Mouse (Mus musculus): ENCODE results near the gene Guca2b.

Guca2b gene

DNA sequence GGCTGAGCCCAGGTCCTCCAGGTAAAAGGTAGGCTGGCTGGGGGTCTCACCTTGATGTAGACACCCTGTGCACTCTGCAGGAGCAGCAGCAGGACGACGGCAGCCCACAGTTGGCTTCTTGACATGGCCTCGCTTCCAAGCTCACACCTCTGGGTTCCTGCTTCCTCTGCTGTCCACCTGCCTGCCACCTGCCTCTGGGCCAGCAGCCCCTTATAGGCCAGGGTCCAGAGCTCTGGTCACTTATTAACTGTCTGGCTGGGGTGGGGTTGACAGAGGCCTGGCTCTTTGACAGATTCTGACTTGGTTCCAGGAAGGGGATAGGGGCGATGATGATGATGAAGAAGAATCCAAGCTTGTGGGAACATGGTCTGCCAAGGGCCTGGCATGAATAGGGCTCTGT, at the start of gene Guca2b:
Gene Guca2b (minus strand): TSS at position 224 of the 400 bp plus-strand sequence.
- no peak for DNase-seq (ENCODE audit: inconsistent ontology term)

DNA sequence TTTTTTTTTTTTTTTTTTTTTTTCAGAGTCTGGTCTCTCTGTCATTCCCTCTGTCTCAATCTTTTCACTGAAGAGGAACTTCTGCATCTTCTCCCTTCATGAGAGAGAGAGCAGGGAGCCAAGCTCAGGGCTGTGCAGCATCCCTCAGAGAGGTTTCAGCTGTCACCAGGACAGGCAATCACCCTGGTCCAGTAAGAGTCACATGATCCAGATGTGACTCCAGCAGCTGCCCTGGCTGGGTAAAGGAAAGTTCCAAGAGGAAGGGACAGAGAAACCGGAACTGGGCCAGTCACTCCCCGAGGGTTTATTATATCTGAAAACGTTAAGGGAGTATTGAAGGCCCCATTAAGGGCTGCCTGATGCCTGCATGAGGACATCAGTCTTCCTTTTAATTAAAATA, 49.0 kb upstream of the Guca2b start:
- DNase-seq (ENCODE audit: inconsistent ontology term), result no peak

DNA sequence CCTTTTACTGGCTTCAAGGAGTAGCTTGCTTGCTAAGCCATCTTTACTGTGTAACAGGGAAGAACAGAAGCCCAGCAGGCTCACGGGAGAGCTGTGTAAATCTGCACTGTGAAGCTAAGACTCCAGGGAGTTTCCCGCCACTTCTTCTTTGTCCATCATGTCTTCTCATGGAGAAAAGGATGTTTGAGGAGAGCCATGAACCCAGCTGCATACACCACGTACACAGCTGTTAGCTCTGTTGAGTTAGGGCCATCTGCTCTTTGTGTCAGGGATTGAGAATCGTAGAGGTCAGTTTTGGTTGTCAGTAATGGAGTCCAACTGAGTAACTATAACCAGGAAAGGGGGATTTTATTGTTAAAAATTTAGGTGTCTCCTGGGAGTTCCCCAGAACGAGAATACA, 48.6 kb upstream of the Guca2b start:
- no peak for DNase-seq (ENCODE audit: inconsistent ontology term)

DNA sequence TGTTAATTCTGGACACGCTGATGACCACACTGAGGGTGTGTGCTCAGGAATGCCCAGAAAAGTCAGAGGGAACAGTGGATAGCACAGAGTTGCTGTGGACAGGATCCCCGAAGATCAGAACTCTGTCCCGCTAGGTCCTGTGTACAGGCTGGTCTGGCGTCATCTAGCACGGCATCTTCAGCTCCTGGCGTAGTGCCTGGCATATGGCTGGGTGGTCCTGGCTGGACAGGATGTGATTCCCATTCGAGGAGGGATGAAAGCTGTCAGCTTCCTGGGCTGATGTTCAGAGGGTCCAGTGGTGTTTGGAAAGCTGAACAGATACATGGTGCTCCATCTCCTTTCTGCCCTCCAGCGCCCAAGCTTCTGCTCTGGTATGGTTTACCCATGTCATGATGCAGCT, 45.2 kb upstream of the Guca2b start:
- DNase-seq (ENCODE audit: inconsistent ontology term), result no peak

DNA sequence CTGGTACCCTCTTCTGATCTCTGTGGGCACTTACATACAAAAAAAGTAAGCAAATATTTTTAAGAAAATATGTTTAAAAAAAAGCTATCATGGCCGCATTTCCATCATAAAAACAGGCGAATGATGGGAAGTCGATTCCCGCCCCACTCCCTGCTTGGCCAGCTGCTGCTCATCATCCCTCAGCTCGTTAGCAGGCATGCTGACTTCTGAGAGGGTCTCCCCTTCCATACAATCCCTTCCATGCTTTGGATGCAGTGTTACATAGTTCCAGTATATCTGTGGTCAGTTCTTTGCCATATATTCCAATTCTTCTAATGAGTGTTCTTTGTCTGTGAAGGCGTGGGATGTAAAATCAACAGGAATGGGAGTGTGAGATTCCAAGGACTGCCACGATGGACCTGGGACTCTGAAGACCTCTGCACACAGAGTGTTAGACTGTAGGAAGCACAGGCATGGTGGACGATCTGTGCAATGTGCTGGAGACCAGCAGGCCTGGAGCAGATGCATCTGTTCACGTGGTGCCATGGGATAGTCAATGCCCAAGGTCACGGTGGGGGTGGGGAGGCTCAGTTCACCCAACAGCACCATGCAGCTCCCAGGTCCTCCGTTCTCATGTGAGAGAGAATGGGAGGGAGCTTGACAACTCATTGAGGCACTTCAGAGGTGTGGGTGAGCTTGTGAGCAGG, 42.7 kb upstream of the Guca2b start:
- DNase-seq (ENCODE audit: inconsistent ontology term), result no peak

DNA sequence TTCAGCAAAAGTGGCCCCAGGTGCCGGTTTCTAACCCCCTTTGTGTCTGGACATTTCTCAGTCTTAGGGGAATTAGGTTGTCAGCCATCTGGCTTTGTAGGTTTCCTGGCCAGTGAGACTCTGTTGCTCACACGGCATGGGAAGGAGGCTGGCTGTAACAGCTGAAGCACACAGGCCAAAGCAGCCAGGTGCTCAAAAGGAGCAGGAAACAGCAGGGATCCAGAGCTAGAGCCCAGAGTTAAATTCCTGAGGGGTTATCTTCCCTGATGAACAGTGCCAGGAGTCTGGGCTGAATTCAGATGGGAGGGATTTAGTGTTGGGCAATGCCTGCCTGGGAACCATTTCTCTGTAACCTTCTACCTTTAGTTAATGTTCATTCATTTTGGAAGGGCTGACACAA, 39.6 kb upstream of the Guca2b start:
- DNase-seq (ENCODE audit: inconsistent ontology term), result no peak

DNA sequence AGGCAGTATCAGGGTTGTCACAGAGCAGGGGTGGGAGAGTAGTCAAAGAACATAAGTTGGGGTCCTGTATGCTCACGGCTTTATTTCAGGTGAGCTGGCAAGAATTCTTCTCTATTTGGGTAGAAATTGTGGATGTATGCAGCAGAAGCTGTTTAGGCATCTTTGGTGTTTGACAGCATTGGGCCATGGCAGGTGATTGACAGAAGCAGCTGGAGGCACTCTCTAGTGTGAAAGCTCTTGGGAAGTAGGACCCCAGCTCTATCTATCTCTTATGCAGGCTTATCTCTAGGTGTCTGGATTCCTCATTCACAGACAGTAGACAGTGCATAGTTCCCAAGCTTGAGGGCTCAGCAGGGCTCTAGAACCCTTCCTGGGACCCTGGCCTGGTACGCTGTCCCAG, 27.0 kb upstream of the Guca2b start:
- no peak for DNase-seq (ENCODE audit: inconsistent ontology term)

DNA sequence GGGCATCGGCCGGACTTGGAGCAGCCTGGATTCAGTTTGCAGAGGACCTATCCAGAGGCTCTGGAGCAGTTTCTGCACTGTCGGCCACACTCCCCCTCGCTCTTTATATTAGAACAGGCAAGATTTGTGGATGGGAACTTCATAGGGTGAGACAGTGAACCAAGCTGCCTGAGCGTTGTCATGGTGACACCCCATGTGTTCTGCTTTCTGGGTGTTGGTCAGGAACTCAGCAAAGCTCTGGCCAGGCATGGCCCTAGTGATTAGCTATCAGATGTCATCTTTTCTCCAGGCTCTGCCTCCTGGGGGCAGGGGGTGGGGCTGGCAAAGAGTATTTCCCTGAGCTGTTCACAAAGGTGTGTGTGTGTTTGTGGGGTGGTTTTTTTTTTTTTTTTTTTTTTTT, 23.8 kb upstream of the Guca2b start:
- DNase-seq (ENCODE audit: inconsistent ontology term), result no peak

DNA sequence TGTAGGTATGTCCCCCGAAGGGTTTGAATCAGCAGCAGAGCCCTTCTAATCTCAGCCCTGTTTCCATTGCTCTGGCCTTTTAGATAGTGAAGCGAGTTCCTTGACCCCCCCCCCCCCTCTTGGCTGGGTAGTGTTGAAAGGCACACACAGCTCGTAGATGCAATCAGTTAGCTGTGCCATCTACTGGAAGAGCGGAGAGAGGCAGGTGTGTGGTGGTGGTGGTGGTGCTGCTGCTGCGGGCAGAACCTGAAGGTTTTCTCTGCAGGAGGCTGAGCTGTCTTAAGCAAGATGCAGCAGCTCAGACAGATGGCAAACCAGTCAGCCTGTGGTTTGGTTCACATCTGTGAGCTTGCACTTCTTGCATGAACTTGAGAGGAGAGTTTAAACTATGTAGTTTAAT, 13.9 kb upstream of the Guca2b start:
- DNase-seq (ENCODE audit: inconsistent ontology term), result no peak

DNA sequence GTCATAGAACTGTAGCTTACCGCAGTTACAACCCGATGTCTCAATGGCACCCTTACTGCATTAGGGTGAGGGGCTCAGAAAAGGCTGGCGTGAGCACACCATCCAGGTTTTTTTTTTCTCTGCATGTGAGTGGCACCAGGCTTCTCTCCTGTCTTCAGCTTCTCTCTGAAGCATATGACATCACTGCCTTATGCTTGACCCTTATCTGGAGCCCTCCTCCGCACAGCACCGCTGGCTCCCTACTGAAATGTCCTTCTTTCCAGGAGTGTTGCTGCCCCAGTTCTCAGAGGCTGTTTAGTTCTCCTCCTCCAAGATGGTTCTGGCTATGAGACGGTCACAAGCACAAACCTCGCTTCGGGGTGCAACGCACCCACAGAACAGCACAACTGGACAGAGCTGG, 12.4 kb upstream of the Guca2b start:
- no peak for DNase-seq (ENCODE audit: inconsistent ontology term)

DNA sequence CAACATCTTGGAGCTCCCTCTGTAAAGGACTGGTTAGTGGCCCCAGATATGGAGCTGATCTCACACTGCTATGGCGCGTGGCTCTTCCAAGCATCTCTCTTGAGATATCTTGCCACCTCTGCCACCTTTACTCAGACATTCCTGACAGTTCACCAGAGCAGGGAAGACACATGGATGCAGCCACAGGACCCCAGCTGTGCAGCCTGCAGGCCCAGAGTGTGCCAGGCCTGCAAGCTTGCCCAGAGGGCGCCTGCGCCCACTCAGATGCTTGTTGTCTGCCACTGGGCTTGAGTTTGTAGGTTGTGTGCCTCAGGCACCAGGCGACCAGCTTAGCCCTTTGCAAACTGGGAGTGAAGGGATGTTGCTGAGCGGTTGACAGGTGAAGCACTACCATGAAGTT, 12.0 kb upstream of the Guca2b start:
- DNase-seq (ENCODE audit: inconsistent ontology term), result no peak

DNA sequence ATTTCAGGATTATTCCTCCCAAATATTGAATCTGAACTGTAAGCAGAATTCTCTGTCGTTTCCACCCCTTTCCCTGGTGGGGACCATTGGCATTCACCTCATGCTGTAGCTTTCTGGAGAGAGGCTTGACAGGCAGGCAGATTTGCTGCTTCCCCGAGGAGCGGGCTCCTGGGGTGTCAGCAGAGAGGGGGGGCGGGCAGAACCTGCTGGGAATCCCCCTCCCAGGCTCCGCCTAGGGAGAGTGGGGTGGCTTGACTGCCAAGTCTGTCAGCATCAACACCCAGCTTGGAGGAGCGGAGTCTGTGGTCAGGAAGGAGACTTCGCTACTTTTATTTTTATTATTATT, 11.4 kb upstream of the Guca2b start:
- no peak for DNase-seq (ENCODE audit: inconsistent ontology term)

DNA sequence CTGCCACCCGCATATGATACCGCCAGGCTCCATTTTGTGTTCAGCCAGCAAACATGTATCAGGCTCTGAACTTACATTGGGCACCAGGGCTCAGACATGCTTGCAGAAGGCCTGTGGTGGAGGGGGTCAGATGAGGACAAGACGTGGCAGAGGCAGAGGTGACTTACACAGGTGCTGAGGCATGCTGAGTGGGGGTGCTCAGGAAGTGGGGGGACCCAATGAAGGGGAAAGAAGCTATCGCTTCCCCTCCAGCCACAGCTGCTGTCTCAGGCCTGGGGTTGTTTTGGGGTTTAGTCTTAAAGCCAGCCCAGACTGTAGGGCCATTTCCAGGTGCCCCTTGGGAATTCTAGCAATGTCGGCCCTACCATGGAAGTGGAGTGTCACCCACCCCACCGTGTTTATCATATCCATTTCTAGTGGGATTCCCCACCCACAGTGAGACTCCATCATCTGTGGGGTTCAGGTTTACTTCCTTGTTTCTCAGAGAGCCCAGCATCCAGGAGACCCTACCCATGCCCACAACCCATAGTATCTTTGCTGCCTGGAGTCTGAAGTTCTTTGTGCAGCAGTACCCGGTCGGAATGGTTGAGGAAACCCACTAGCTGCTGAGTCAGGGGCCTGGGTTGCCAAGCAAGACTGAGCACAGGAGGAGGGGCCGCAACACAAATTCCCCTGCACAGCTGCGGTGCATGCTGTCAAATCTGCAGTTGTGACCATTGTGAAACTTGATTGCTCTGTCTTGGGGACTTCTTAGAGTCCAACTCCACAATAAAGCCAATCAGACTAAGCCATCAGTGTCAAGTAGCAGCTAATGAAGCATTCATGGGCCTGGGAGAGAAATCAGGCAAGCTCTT, 10.8 kb upstream of the Guca2b start:
- DNase-seq (ENCODE audit: inconsistent ontology term), result no peak

DNA sequence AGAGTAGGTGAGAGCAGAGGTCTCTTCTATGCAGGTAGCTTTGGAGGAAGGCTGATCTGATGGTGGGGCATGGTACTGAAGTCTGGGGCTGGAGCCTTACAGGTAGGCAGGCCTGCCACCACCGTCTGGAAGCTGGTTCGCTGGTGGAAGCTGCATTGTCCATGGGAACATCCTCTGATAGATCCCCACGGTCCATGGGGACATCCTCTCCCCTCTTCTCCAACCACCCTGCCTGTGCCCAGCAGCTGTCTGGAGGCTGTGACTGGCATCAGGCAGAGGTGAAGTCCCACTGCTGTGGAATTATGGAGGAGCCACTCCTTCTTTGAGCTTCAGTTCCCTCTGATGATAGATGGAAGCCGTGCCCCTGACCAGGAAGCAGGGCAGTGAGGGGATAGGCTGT, 9.8 kb upstream of the Guca2b start:
- no peak for DNase-seq (ENCODE audit: inconsistent ontology term)

DNA sequence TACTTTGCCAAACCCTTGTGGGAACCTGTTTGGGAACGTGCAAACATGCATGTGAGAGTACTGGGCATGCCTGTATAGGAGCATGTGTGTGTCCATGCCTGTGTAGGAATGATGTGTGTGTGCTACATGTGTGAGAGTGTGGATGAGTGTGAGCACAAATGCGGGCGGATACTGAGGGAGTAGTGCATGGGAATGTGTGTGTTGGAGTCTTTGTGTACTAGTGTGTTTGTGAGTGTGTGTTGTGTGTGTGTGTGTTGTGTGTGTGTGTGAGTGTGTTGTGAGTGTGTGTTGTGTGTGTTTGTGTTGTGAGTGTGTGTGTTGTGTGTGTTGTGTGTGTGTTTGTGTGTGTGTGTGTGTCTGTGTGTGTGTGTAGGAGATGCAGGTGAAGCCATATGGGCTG, 9.4 kb upstream of the Guca2b start:
- no peak for DNase-seq (ENCODE audit: inconsistent ontology term)

DNA sequence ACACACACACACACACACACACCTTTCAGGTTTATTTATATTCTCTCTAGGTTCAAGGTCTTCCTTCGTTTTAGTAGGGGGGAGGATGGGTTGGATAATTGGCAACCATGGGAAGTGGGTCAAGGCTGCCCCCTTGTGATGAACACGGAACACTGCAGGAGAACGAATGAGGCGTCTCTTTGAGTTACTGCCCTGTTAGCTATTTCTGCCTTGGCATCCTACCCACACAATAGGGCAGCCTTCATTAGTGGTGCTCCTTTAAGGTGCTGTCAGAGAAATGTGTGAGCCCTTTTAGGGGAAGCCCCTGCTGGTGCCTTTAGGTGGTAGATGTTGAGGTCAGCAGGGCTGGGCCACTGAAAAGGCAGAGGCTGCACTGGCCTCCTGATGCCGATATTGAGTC, 8.7 kb upstream of the Guca2b start:
- peak; percentile 71 for DNase-seq (ENCODE audit: inconsistent ontology term)

DNA sequence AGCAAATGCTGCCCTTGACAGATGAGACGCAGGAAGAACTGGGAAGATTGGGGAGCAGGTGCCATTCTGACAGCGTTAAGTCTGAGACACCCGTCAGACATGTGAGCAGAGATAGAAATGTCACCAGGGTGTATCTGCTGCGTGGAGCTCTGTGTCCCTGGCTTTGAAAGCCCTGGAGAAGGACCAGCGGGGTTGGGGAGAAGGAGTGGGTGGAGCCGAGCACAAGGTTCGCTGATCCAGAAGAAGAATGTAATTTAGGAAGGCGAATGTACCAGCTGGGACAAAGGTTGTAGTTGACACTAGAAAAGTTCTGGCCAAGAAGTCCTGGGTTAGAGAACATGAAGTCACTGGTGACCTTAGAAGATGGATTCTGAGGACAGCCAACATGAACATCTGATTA, 7.4 kb upstream of the Guca2b start:
- DNase-seq (ENCODE audit: inconsistent ontology term), result no peak

DNA sequence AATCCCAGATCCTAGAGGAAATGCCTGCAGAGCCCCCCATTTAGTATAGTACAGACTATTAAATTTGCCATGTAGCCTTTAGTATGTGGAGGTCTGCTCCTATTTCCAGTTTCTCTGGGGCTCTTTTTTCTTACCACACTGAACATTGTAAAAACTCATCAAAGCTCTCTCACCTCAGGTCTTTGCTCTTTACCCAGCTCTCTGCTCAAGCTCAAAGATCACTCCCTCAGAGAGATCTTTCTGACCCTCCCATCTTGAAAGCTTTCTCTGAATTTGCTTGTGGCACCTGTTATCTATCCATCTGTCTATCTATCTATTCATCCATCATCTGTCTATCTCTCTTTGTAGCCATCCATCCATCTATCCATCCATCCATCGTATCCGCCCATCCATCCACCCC, 6.4 kb upstream of the Guca2b start:
- no peak for DNase-seq (ENCODE audit: inconsistent ontology term)

DNA sequence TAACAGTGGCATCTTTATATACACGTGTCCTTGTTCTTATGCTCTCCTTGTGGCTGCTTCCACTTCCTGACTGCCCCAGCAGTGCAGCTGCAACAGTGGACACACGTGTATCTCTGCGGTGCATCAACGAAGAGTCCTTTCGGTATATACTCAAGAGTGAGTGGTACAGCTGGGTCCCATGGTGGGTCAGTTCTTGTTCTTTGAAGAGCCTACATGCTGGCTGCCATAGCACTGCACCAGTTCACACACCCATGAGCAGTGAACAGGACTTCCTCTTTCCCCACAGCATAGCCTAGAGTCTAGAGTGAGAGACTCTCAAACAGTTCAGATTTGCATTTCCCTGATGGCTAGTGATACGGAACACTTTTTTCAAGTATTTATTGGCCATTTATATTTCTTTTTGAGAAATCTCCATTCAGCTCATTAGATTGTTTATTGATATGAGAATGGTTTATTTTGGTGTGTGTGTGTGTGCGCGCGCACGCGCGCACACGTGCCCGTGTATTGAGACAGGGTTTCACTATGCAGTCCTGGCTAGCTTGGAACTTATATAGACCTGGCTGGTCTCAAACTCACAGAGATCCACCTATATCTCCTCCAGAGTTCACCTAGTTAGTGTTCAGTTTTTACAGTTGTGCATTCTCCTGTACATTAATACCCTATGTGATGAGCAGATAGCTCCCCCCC, 4.8 kb upstream of the Guca2b start:
- no peak for DNase-seq (ENCODE audit: inconsistent ontology term)

DNA sequence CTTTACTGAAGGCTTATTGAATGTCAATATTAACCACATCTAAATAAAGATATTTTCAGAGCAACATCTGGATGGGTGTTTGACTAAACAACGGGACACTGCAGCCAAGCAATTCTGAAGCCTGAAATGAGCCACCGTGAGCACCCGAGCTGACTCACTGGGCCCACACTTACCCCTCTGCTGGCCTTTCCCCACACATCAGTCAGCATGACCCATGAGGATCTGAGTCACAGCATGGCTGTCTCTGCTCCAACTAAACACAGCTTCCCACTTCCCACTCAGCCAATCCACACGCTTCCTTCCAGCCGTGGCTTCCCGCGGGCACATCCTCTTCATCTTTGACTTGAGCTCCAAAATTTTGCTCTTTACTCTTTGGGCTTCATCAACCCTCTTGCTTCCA, 4.2 kb upstream of the Guca2b start:
- peak; percentile 55 for DNase-seq (ENCODE audit: inconsistent ontology term)

DNA sequence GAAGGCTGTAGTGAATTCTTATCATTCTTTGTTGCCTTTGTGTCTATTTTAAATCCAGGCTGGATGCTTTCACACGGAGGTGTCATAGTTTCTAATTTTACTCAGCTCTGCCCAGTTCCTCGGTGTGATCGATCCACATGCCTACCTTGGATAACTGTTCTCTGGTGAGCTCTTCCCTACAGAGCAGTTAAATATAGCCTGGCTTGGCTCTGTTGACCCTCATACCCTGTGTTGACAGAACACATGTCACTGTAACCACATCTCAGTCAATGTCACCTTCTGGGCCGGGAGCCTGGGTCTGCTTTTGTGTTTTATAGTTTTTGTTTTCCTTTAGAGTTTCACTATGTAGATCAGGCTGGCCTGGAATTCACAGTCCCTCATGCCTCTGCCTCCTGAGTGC, 3.4 kb upstream of the Guca2b start:
- no peak for DNase-seq (ENCODE audit: inconsistent ontology term)

DNA sequence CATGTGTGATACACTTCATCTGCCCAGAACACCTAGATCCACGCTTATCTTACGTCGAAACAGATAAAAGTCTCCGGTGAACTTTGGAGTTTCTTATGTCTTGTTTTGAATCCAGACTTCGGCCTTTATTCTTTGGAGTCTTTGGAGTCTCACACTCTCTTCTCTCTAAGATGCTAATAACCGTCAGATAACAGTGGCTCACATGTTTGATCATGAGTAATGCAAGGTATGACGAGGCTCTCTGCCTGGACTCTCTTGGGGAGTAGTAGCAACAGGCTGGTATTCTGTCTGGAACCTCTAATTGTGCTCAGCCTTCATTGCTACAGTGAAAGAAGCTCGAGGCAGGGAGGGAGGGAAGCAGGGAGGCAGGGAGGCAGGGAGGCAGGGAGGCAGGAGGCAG, 1.3 kb upstream of the Guca2b start:
- no peak for DNase-seq (ENCODE audit: inconsistent ontology term)

DNA sequence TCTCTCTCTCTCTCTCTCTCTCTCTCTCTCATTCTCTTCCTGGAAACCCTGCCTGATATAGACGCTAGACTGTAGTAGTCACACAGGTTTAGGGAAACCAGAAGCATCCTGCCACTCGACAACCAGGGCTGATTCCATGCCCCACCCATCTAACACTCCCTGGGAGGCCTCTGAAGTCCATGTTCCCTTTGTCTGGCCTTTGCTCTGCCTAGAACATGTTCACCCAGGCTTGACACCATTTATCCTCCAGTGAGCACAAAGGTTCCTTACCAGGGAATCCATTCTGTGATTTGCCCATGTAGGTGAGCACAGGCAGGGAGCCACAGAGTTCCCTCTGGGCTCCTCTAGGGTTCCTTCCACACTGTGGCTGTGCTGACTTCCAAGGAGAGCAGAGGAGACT, 508 bp downstream of the Guca2b start:
- no peak for DNase-seq (ENCODE audit: inconsistent ontology term)
